Mouse (Mus musculus) liver, embryonic 14.5 days (tissue): ENCODE measurements around the gene Olfr1359. TPM values are rescaled to one million over a fixed set of nuclear protein-coding genes. Genes with fewer than 3 reads are reported as not detected.
"Not testable (repeated sequence)": the region's sequence is repeated elsewhere in the genome, so short reads cannot be mapped to it uniquely, and the experiment has no call there.

Experiments used
- ATAC-seq: fragments of 200-750 bp; cut with Nextera tagmentation; 2 replicates; pipeline ENCODE4 v1.8.0; 2017; ENCODE audit warnings: moderate number of reproducible peaks, mild to moderate bottlenecking, moderate library complexity; ENCODE audit not compliant: insufficient read depth
- DNase-seq, 3 experiments: peaks; one replicate each; pipeline ENCODE4 v3.0.0-alpha.2; 2012 to 2013; ENCODE audit warnings: low read depth in 3 of 3, low spot score in 3 of 3
- H3K27ac ChIP-seq: fragments of 300-500 bp; sonication (generic); 2 replicates; pipeline ENCODE4 v1.5.1; 2014; ENCODE audit warnings: moderate library complexity, mild to moderate bottlenecking, control low read depth, inconsistent platforms
- H3K27me3 ChIP-seq: fragments of 300-500 bp; sonication (generic); 2 replicates; pipeline ENCODE4 v1.6.1; 2014; ENCODE audit warnings: mild to moderate bottlenecking, low read length, moderate library complexity; ENCODE audit not compliant: control insufficient read depth, insufficient read depth
- H3K36me3 ChIP-seq: fragments of 300-500 bp; sonication (generic); replicated peaks from 2 replicates; pipeline ENCODE4 v1.6.1; 2014; ENCODE audit warnings: low read depth; ENCODE audit not compliant: control insufficient read depth, insufficient read depth
- H3K4me1 ChIP-seq, 2 experiments: fragments of 200-500 bp in 1 of 2; fragments of 300-500 bp in 1 of 2; sonication (generic) in 1 of 2; replicated peaks; 2 replicates each; pipeline ENCODE4 v1.6.1; 2012 to 2014; ENCODE audit warnings: antibody characterized with exemption in 1 of 2, inconsistent platforms in 1 of 2, low read length in 1 of 2; ENCODE audit not compliant: control insufficient read depth in 2 of 2, insufficient read depth in 2 of 2
- H3K4me2 ChIP-seq: fragments of 300-500 bp; sonication (generic); 2 replicates; pipeline ENCODE4 v1.6.1; 2014; ENCODE audit warnings: low read depth, mild to moderate bottlenecking, control low read depth, moderate library complexity
- H3K4me3 ChIP-seq, 2 experiments: fragments of 200-500 bp in 1 of 2; fragments of 300-500 bp in 1 of 2; sonication (generic) in 1 of 2; 2 replicates each; pipeline ENCODE4 v1.5.1; 2012 to 2014; ENCODE audit warnings: low read depth in 2 of 2, low read length in 2 of 2, mild to moderate bottlenecking in 2 of 2, control low read depth in 1 of 2, inconsistent platforms in 1 of 2, moderate library complexity in 1 of 2; ENCODE audit not compliant: insufficient read depth in 1 of 2
- H3K9ac ChIP-seq: fragments of 300-500 bp; sonication (generic); replicated peaks from 2 replicates; pipeline ENCODE4 v1.6.1; 2014; ENCODE audit warnings: mild to moderate bottlenecking, control low read depth, moderate library complexity
- H3K9me3 ChIP-seq: fragments of 300-500 bp; sonication (generic); 2 replicates; pipeline ENCODE4 v1.6.1; 2016; ENCODE audit warnings: low read length, mixed read lengths; ENCODE audit not compliant: control insufficient read depth
- CTCF ChIP-seq: IDR thresholded peaks from 2 replicates; pipeline ENCODE4 v1.5.1; 2016; ENCODE audit warnings: antibody characterized with exemption, low read depth, control low read depth
- EP300 ChIP-seq: IDR thresholded peaks from 2 replicates; pipeline ENCODE4 v1.6.1; 2016; ENCODE audit warnings: antibody characterized with exemption, low read depth
- WGBS: fragments of 180-500 bp; shearing (Covaris S2); extraction: QIAGEN DNeasy Blood & Tissue Kit; methylation state at CpG from one replicate; pipeline ENCODE4 v1.1.7; 2014; ENCODE audit not compliant: insufficient replicate concordance; 5-methylcytosine and 5-hydroxymethylcytosine counted together
- polyA plus RNA-seq, 2 experiments: library from polyadenylated mRNA; depleted of rRNA in 1 of 2; stranded (reverse) in 1 of 2; unstranded in 1 of 2; fragments of >200 nt; fragmentation: Nextera tagmentation in 1 of 2; extraction: Ambion mirVana in 1 of 2; gene quantifications; 2 replicates each; pipeline versions ENCODE4 v1.2.1 to v1.2.3; 2012 to 2014

Olfr1359 gene
- polyA plus RNA-seq, 2 experiments = not detected

DNA sequence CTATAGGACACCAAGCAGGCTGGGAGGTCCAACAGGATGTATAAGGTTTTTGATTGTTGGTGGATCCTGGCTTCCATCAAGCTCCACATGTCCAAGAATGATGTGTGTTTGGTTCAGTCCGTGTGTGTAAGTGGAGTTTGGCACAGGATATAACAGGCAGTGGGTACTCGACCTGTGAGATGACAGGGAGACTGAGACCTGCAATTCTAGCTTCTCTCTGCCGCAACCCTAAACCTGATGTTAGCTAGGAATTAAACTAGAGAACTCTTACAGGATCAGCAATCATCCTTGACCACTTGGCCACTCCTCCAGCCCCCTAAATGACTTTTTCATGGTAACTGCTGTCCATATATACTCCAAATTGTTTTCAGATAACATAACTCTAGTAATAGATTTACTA, 54.4 kb downstream of the Olfr1359 start:
- Histone ChIP-seq H3K4me2 (peak overlapping the region; percentile 79), H3K4me1 (peaks cover 9 to 14% of the 10 kb centered on the region in 2 experiments), H3K36me3 (no peaks in the 10 kb centered on the region), H3K27ac (peak overlapping the region; percentile 97), H3K9ac (peak overlapping the region; percentile 96), H3K27me3 (no peaks in the 10 kb centered on the region), H3K9me3 (no peaks in the 10 kb centered on the region), H3K4me3 (peak overlapping the region; percentile 61 to 62)
- 0 out of 2 replicates have a peak, but pooled peaks have one; percentile 2 for TF ChIP-seq EP300
- no peak for TF ChIP-seq CTCF
- 35% methylated on average over 3 of the region's 3 CpGs for WGBS
- peak in 2 of 3 experiments; percentile 39 to 56 for DNase-seq
- no peak for ATAC-seq

DNA sequence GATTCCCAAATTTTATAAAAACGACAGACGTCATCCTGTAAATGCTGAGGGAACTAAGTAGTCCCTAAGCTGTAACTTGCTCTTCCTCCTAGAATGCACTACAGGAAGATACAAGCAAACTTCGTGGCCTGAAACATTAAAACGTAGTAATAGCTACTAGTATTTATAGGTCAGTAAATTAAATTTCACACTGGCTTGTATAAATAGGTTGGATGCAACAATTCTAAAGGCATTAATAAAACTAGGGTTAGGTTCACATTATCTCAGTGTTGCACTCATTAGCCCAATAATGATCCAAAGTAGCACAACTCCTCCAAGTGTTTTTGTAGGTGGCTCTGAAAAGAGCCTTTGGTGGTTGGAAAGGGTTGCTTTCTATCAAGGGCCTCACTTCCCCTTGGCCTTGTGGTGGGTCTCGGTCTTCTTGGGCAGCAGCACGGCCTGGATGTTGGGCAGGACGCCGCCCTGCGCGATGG, 55.2 kb downstream of the Olfr1359 start:
- Histone ChIP-seq H3K4me1 (peaks cover 9 to 12% of the 10 kb centered on the region in 2 experiments), H3K9ac (peak overlapping the region; percentile 96), H3K9me3 (no peaks in the 10 kb centered on the region), H3K27me3 (no peaks in the 10 kb centered on the region), H3K36me3 (no peaks in the 10 kb centered on the region), H3K4me2 (peak overlapping the region; percentile 79), H3K4me3 (peak overlapping the region; percentile 61 to 66), H3K27ac (peak overlapping the region; percentile 97)
- TF ChIP-seq EP300 (no peak; the same call in 1 of the 2 replicates), CTCF (no peak; the same call in 1 of the 2 replicates)
- DNase-seq (peak in 2 of 3 experiments; percentile 45 to 63), ATAC-seq (no peak)
- 1% methylated on average over 10 of the region's 10 CpGs for WGBS

DNA sequence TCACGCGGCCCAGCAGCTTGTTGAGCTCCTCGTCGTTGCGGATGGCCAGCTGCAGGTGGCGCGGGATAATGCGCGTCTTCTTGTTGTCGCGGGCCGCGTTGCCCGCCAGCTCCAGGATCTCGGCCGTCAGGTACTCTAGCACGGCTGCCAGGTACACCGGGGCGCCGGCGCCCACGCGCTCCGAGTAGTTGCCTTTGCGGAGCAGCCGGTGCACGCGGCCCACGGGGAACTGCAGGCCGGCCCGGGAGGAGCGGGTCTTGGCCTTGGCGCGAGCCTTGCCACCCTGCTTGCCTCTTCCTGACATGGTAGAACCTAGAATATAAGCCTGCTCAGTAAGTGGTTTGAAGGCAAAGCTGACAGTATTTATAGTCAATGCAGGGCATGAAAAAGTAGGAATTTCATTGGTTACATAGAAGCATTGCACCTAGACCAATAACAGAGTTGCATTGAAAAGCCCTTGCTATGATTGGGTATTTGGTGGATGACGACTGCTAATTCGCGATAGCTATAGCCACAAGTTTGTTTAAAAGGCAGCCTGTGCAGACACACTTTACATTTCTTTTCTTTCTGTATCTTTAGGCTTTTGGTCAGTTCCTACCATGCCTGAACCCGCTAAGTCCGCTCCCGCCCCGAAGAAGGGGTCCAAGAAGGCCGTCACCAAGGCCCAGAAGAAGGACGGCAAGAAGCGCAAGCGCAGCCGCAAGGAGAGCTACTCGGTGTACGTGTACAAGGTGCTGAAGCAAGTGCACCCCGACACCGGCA, 55.8 kb downstream of the Olfr1359 start, which contains the start of the genes Hist1h2ak and Hist1h2bn:
TSS of gene Hist1h2ak (minus strand) at position 304 of the 762 bp plus-strand sequence.
TSS of gene Hist1h2bn (plus strand) at position 600 of the 762 bp plus-strand sequence.
- WGBS = under 1% methylated on average over 38 of the region's 50 CpGs
- TF ChIP-seq EP300 (peak; percentile 75), CTCF (peak; percentile 58; the same call in 1 of the 2 replicates)
- Histone ChIP-seq H3K4me2 (peak within 1 kb of the TSS; percentile 79), H3K4me3 (peak within 1 kb of the TSS; percentile 62 to 66), H3K4me1 (peaks cover 9 to 12% of the 10 kb centered on the region in 2 experiments), H3K9ac (peak within 1 kb of the TSS; percentile 96), H3K27ac (peak within 1 kb of the TSS; percentile 99)
- not testable (repeated sequence) for H3K9me3 ChIP-seq, H3K36me3 ChIP-seq, H3K27me3 ChIP-seq
- DNase-seq = peak; percentile 97
- peak; percentile 82 for ATAC-seq

GRCm38 (mm10) chr13:21754294-21755001, 56.5 kb downstream of the Olfr1359 start:
- H3K27me3 ChIP-seq, H3K9me3 ChIP-seq, H3K36me3 ChIP-seq: not testable (repeated sequence)
- Histone ChIP-seq H3K4me3 (peak overlapping the region; percentile 55 to 62), H3K27ac (peak overlapping the region; percentile 99), H3K4me2 (peak overlapping the region; percentile 79), H3K9ac (peak overlapping the region; percentile 90), H3K4me1 (peaks cover 9 to 12% of the 10 kb centered on the region in 2 experiments)
- WGBS = 0% methylated on average over 24 of the region's 26 CpGs
- TF ChIP-seq EP300 = peak; percentile 65
- ATAC-seq = peak; percentile 29
- peak; percentile 83 to 90 (median 85) for DNase-seq
